Mouse (Mus musculus): ENCODE data around the gene Drd5.

DNA sequence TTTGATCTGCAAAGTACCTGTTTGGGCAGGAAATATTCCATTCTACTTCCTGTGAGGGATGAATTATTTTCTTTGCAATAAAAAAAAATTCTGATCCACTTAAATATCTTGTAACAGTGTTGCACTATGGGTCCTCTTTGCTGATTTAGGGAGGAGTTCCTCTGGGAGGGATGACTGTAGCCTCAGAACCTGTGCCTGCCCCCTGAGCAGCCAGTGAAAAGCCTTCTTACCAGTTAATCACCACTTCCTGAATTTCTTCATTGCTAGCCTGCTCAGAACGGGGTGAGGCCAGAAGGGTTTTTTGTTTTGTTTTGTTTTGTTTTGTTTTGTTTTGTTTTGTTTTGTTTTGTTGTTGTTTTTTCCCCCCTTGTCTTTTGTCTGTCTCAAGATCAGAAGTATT lies 39.1 kb upstream of the Drd5 start:
- no peak for TF ChIP-seq CTCF (IDR thresholded peaks at IDR 0.05; ENCODE audit: borderline replicate concordance, extremely low read depth, insufficient read depth, insufficient read length)
- no peak for TF ChIP-seq POLR2A (IDR thresholded peaks at IDR 0.05; ENCODE audit: borderline replicate concordance, extremely low read depth, insufficient read depth, insufficient read length, poor library complexity, severe bottlenecking)

Data from brain, embryonic 14.5 days (tissue).